Mouse (Mus musculus): Measurements from ENCODE around the gene Tas2r106.

Tas2r106 gene

GRCm38 (mm10) chr6:131678786-131679185 lies at the start of gene Tas2r106:
Gene Tas2r106 (minus strand): TSS chr6:131678886.
- no peak for DNase-seq

GRCm38 (mm10) chr6:131712803-131713202 lies 34.1 kb upstream of the Tas2r106 start:
- no peak for DNase-seq

- no peak for DNase-seq
These were observed 11.3 kb upstream of the Tas2r106 start, which contains the start of gene Tas2r114 for GRCm38 (mm10) chr6:131689963-131690362. Gene Tas2r114 (minus strand): TSS chr6:131690063.

GRCm38 (mm10) chr6:131687395-131687794 lies 8.7 kb upstream of the Tas2r106 start, which contains the start of gene Tas2r105:
Gene Tas2r105 (minus strand): TSS chr6:131687495.
- no peak for DNase-seq

GRCm38 (mm10) chr6:131685644-131686043 lies 7.0 kb upstream of the Tas2r106 start, which contains the start of gene Tas2r104:
Gene Tas2r104 (minus strand): TSS chr6:131685744.
- no peak for DNase-seq

GRCm38 (mm10) chr6:131660049-131660448 lies 18.6 kb downstream of the Tas2r106 start, which contains the start of gene Tas2r107:
Gene Tas2r107 (minus strand): TSS chr6:131660149.
- DNase-seq, result no peak

- DNase-seq, result no peak
These were observed 47.9 kb downstream of the Tas2r106 start, which contains the start of gene Tas2r130 for GRCm38 (mm10) chr6:131630812-131631211. Gene Tas2r130 (minus strand): TSS chr6:131630912.
